Mouse (Mus musculus): Measurements from ENCODE around the gene Chrne.

DNA sequence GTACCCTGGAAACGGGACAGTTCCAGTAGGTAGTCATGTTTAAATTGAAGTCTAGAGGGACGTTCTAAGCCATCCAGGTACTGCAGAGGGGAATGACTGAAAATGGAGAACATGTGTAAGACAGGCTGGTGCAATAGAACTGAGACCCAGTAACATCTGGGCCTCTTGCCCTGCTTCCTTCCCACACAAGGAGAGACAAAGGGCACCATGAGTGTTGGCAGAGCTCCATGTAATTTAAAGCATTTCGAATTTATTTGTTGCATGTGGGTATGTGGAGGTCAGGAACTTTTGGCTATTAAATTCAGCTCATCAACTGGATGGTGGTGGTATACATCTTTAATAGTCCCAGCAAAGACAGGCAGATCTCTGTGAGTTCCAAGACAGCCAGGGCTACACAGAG, 36.8 kb downstream of the Chrne start:
- TF ChIP-seq CTCF (IDR thresholded peaks at IDR 0.05; ENCODE audit: borderline replicate concordance, control insufficient read depth, extremely low read depth, insufficient read depth, low read length, poor library complexity) (no peak), POLR2A (IDR thresholded peaks at IDR 0.05; ENCODE audit: control insufficient read depth, extremely low read depth, insufficient read depth, low read length, poor library complexity) (no peak)
